Mouse (Mus musculus) limb, embryonic 14.5 days (tissue): Measurements from ENCODE around the gene Nde1. TPM values are rescaled to one million over a fixed set of nuclear protein-coding genes. Genes with fewer than 3 reads are reported as not detected.
"Not testable (repeated sequence)": the region's sequence is repeated elsewhere in the genome, so short reads cannot be mapped to it uniquely, and the experiment has no call there.

Experiments used
- ATAC-seq: fragments of 200-750 bp; cut with Nextera tagmentation; 2 replicates; pipeline ENCODE4 v1.8.0; 2017; ENCODE audit warnings: low read depth, moderate number of reproducible peaks, moderate TSS enrichment; ENCODE audit not compliant: low FRiP score
- DNase-seq: peaks from one replicate; pipeline ENCODE4 v3.0.0-alpha.2; 2015; ENCODE audit warnings: low spot score
- H3K27ac ChIP-seq: fragments of 300-500 bp; sonication (generic); replicated peaks from 2 replicates; pipeline ENCODE4 v1.5.1; 2014; ENCODE audit warnings: low read depth, mild to moderate bottlenecking, low read length, moderate library complexity, mixed read lengths
- H3K27me3 ChIP-seq: fragments of 300-500 bp; sonication (generic); 2 replicates; pipeline ENCODE4 v1.6.1; 2014; ENCODE audit warnings: low read length, mixed read lengths; ENCODE audit not compliant: control insufficient read depth, insufficient read depth
- H3K36me3 ChIP-seq: fragments of 300-500 bp; sonication (generic); 2 replicates; pipeline ENCODE4 v1.6.1; 2014; ENCODE audit warnings: mild to moderate bottlenecking, low read length, moderate library complexity, mixed read lengths; ENCODE audit not compliant: control insufficient read depth, insufficient read depth
- H3K4me1 ChIP-seq: fragments of 300-500 bp; sonication (generic); 2 replicates; pipeline ENCODE4 v1.6.1; 2014; ENCODE audit warnings: antibody characterized with exemption, low read length, mixed read lengths; ENCODE audit not compliant: control insufficient read depth, insufficient read depth
- H3K4me2 ChIP-seq: fragments of 300-500 bp; sonication (generic); replicated peaks from 2 replicates; pipeline ENCODE4 v1.6.1; 2014; ENCODE audit warnings: low read depth, mild to moderate bottlenecking, low read length, moderate library complexity; ENCODE audit not compliant: severe bottlenecking
- H3K4me3 ChIP-seq: fragments of 300-500 bp; sonication (generic); replicated peaks from 2 replicates; pipeline ENCODE4 v1.5.1; 2014; ENCODE audit warnings: low read length
- H3K9ac ChIP-seq: fragments of 300-500 bp; sonication (generic); 2 replicates; pipeline ENCODE4 v1.6.1; 2014; ENCODE audit warnings: mild to moderate bottlenecking, low read depth, low read length, moderate library complexity; ENCODE audit not compliant: severe bottlenecking
- H3K9me3 ChIP-seq: fragments of 300-500 bp; sonication (generic); 2 replicates; pipeline ENCODE4 v1.6.1; 2016; ENCODE audit warnings: low read length; ENCODE audit not compliant: control insufficient read depth
- POLR2A ChIP-seq: fragments of 200-500 bp; IDR thresholded peaks from 2 replicates; pipeline ENCODE4 v1.8.0; 2012; ENCODE audit warnings: inconsistent platforms, mild to moderate bottlenecking, moderate library complexity, borderline replicate concordance; ENCODE audit not compliant: insufficient read depth, insufficient read length; ENCODE audit errors: extremely low read depth
- WGBS: fragments of 180-500 bp; shearing (Covaris S2); extraction: QIAGEN DNeasy Blood & Tissue Kit; methylation state at CpG from one replicate; pipeline ENCODE4 v1.1.7; 2014; 5-methylcytosine and 5-hydroxymethylcytosine counted together
- polyA plus RNA-seq, 2 experiments: library from polyadenylated mRNA; depleted of rRNA in 1 of 2; stranded (reverse) in 1 of 2; unstranded in 1 of 2; fragments of >200 nt; fragmentation: Nextera tagmentation in 1 of 2; extraction: Ambion mirVana in 1 of 2; gene quantifications; 2 replicates each; pipeline versions ENCODE4 v1.2.1 to v1.2.3; 2012 to 2014

The Nde1 gene
- polyA plus RNA-seq, 2 experiments = 89.1 to 89.9 TPM

GRCm38 (mm10) chr16:14135014-14135413 is 28.1 kb upstream of the Nde1 start:
- Histone ChIP-seq H3K27ac (no peak overlapping the region), H3K36me3 (peaks cover 84% of the 10 kb centered on the region), H3K4me2 (no peak overlapping the region), H3K4me1 (no peaks in the 10 kb centered on the region), H3K27me3 (no peaks in the 10 kb centered on the region), H3K4me3 (no peak overlapping the region), H3K9me3 (no peaks in the 10 kb centered on the region), H3K9ac (no peak overlapping the region)
- DNase-seq (no peak), ATAC-seq (no peak)
- WGBS = 96% methylated on average over 2 of the region's 2 CpGs
- TF ChIP-seq POLR2A = no peak

DNA sequence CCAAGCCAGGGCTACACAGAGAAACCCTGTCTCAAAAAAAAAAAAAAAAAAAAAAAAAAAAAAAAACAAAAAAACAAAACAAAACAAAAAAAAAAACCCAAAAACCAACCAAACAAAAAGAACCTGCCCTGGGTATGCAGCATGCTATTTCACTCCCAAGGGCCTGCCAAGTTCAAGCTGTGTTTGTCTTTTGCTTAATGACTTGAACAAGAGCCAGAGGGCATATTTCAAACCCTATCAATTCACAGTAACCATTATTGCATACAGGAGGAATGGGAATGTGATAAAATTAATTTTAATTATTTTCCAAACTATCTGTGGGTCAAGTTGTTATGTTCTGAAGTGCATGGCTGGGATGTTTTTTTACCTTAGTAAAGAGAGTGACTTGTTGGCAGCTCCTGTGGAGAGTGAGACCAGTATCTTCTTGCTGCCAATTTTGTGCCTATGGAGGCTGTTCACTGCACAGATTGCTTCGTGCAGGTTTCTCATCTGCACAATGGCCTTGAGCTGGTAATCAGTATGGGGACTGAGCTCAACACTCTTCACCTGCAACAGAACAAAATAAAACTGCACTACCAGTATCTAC is 25.0 kb upstream of the Nde1 start:
- H3K27me3 ChIP-seq = no peaks in the 10 kb centered on the region
- DNase-seq (no peak), ATAC-seq (no peak)
- peaks cover 86% of the 10 kb centered on the region for H3K36me3 ChIP-seq
- H3K27ac ChIP-seq = no peak overlapping the region
- WGBS = 89% methylated on average over 1 of the region's 1 CpGs
- H3K9me3 ChIP-seq = no peaks in the 10 kb centered on the region
- no peak overlapping the region for H3K4me2 ChIP-seq
- no peak for TF ChIP-seq POLR2A
- no peak overlapping the region for H3K9ac ChIP-seq
- H3K4me3 ChIP-seq = no peak overlapping the region
- no peaks in the 10 kb centered on the region for H3K4me1 ChIP-seq

- no peak for TF ChIP-seq POLR2A
- no peak overlapping the region for H3K9ac ChIP-seq
- no peak overlapping the region for H3K4me2 ChIP-seq
- ATAC-seq (no peak), DNase-seq (no peak)
- H3K27ac ChIP-seq = no peak overlapping the region
- no peaks in the 10 kb centered on the region for H3K4me1 ChIP-seq
- H3K27me3 ChIP-seq = no peaks in the 10 kb centered on the region
- H3K36me3 ChIP-seq = peaks cover 85% of the 10 kb centered on the region
- no peaks in the 10 kb centered on the region for H3K9me3 ChIP-seq
- no peak overlapping the region for H3K4me3 ChIP-seq
Measured at GRCm38 (mm10) chr16:14139106-14139505, 24.0 kb upstream of the Nde1 start.

GRCm38 (mm10) chr16:14143298-14143697 is 19.8 kb upstream of the Nde1 start:
- no peak overlapping the region for H3K4me2 ChIP-seq
- H3K36me3 ChIP-seq = peaks cover 81% of the 10 kb centered on the region
- no peak overlapping the region for H3K27ac ChIP-seq
- H3K27me3 ChIP-seq = no peaks in the 10 kb centered on the region
- H3K9ac ChIP-seq = no peak overlapping the region
- no peaks in the 10 kb centered on the region for H3K9me3 ChIP-seq
- TF ChIP-seq POLR2A = no peak
- DNase-seq = no peak
- 90% methylated on average over 3 of the region's 3 CpGs for WGBS
- ATAC-seq = no peak
- H3K4me1 ChIP-seq = no peaks in the 10 kb centered on the region
- H3K4me3 ChIP-seq = no peak overlapping the region

GRCm38 (mm10) chr16:14147712-14148111 is 15.4 kb upstream of the Nde1 start:
- no peak for ATAC-seq
- no peak for TF ChIP-seq POLR2A
- Histone ChIP-seq H3K4me3 (no peak overlapping the region), H3K27ac (no peak overlapping the region), H3K9me3 (no peaks in the 10 kb centered on the region), H3K9ac (no peak overlapping the region), H3K4me2 (no peak overlapping the region), H3K36me3 (peaks cover 78% of the 10 kb centered on the region), H3K27me3 (no peaks in the 10 kb centered on the region), H3K4me1 (no peaks in the 10 kb centered on the region)
- no peak for DNase-seq

DNA sequence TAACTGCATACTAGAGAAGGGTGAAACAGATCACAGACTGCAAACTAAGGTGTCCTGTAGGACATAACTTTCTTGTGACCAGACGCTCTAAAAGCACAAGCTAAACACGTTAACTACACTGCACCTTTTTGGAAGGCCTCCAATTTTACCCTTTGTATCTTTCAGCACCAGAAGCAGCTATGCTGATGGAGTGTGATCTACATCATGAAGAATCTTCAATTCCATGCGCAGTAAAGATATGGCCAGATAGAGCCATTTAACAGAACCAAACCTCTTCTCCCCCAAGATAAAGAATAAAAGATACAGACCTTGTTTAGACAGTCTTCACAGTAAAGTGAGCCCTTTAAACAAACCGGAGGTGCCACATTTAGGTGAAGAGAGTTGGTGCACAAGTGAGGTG is 11.4 kb upstream of the Nde1 start:
- 92% methylated on average over 4 of the region's 4 CpGs for WGBS
- H3K36me3 ChIP-seq = peaks cover 58% of the 10 kb centered on the region
- TF ChIP-seq POLR2A = no peak
- DNase-seq (no peak), ATAC-seq (no peak)
- H3K4me1 ChIP-seq = no peaks in the 10 kb centered on the region
- no peaks in the 10 kb centered on the region for H3K27me3 ChIP-seq
- no peak overlapping the region for H3K4me3 ChIP-seq
- no peak overlapping the region for H3K27ac ChIP-seq
- no peaks in the 10 kb centered on the region for H3K9me3 ChIP-seq
- no peak overlapping the region for H3K9ac ChIP-seq
- H3K4me2 ChIP-seq = no peak overlapping the region

- not testable (repeated sequence) for H3K9me3 ChIP-seq, DNase-seq, H3K4me1 ChIP-seq, H3K27ac ChIP-seq, H3K9ac ChIP-seq, ATAC-seq, H3K27me3 ChIP-seq, H3K4me3 ChIP-seq, H3K4me2 ChIP-seq
- H3K36me3 ChIP-seq = peaks cover 33% of the 10 kb centered on the region
- WGBS = 89% methylated on average over 1 of the region's 2 CpGs
Measured at GRCm38 (mm10) chr16:14155638-14156037, 7.4 kb upstream of the Nde1 start.
